Mouse (Mus musculus) midbrain, embryonic 11.5 days (tissue): ENCODE measurements around the gene Ccdc144b. TPM values are rescaled to one million over a fixed set of nuclear protein-coding genes. Genes with fewer than 3 reads are reported as not detected.

Source experiments
- ATAC-seq: fragments of 200-750 bp; cut with Nextera tagmentation; 2 replicates; pipeline ENCODE4 v1.8.0; 2017; ENCODE audit warnings: moderate TSS enrichment, moderate library complexity; ENCODE audit not compliant: low FRiP score
- DNase-seq: peaks from one replicate; pipeline ENCODE4 v3.0.0; 2015; ENCODE audit warnings: low spot score; ENCODE audit errors: missing footprints
- H3K27ac ChIP-seq: fragments of 300-500 bp; sonication (generic); 2 replicates; pipeline ENCODE4 v1.5.1; 2014; ENCODE audit warnings: low read depth, low read length
- H3K27me3 ChIP-seq: fragments of 300-500 bp; sonication (generic); 2 replicates; pipeline ENCODE4 v1.6.1; 2014; ENCODE audit warnings: mild to moderate bottlenecking, low read length, moderate library complexity, mixed read lengths; ENCODE audit not compliant: control insufficient read depth, insufficient read depth
- H3K36me3 ChIP-seq: fragments of 300-500 bp; sonication (generic); 2 replicates; pipeline ENCODE4 v1.6.1; 2014; ENCODE audit warnings: mild to moderate bottlenecking, low read length, moderate library complexity, mixed read lengths; ENCODE audit not compliant: control insufficient read depth, insufficient read depth
- H3K4me1 ChIP-seq: fragments of 300-500 bp; sonication (generic); 2 replicates; pipeline ENCODE4 v1.6.1; 2014; ENCODE audit warnings: low read length; ENCODE audit not compliant: control insufficient read depth, insufficient read depth
- H3K4me2 ChIP-seq: fragments of 300-500 bp; sonication (generic); 2 replicates; pipeline ENCODE4 v1.6.1; 2014; ENCODE audit warnings: mild to moderate bottlenecking, moderate library complexity
- H3K4me3 ChIP-seq: fragments of 300-500 bp; sonication (generic); 2 replicates; pipeline ENCODE4 v1.5.1; 2014; ENCODE audit warnings: low read depth, low read length
- H3K9ac ChIP-seq: fragments of 300-500 bp; sonication (generic); 2 replicates; pipeline ENCODE4 v1.6.1; 2014; ENCODE audit warnings: low read length
- H3K9me3 ChIP-seq: fragments of 300-500 bp; sonication (generic); 2 replicates; pipeline ENCODE4 v1.6.1; 2016; ENCODE audit warnings: low read length; ENCODE audit not compliant: control insufficient read depth
- WGBS: fragments of 180-500 bp; shearing (Covaris S2); extraction: QIAGEN DNeasy Blood & Tissue Kit; methylation state at CpG from one replicate; pipeline ENCODE4 v1.1.7; 2014; 5-methylcytosine and 5-hydroxymethylcytosine counted together
- polyA plus RNA-seq: library from polyadenylated mRNA; unstranded; fragments of >200 nt; fragmentation: Nextera tagmentation; extraction: Ambion mirVana; gene quantifications from 2 replicates; pipeline ENCODE4 v1.2.1, GENCODE M21; 2014

The Ccdc144b gene
- polyA plus RNA-seq, 1 experiment from 2014 or later, result not detected

DNA sequence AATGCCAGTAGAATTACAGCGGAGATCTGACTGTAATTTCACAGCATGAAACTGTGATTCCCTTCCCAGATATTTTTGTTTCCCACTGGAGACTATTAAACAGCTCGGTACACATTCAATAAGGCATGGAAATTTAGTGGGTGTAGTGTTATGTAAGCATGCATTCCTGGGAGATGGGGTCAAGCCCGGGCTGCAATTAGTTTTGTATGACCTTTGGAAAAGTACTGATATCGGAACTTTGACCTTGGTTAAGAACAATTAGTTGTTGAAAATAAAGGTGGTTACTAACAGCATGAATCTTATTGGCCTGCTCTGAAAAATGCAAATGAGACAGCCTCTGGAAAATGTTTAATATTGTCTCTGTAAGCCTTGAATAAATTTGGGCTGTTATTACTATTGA lies 82.9 kb downstream of the Ccdc144b start:
- ATAC-seq, result no peak
- Histone ChIP-seq H3K9ac (no peak overlapping the region), H3K36me3 (peaks cover 2% of the 10 kb centered on the region; the same call in 1 of the 2 replicates)

DNA sequence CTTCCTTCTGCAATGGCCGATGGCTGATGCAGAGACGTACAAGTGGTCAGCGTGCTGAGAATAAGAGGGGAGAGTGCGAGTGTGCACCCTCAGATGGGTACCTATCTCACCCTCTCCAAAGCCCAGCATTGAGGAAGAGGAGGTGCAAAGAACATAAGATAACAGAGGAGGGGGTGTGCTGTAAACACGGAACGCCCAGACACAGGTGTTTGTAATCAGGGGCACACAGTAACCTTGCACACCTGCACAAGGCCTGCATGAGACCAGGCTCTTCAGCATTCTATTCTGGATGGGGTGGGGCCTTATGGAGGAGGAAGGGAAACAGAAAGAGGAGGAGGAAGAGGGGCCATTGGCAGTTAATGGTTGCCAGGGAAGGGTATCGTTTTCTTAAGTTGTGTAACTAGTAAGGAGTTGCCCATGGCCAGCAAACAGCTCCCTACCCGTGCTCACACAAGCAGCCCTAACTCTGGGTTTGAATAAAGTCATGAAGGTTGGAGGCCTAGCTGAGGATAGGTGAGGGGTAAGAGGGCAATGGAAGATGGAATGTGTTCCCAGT lies 85.9 kb downstream of the Ccdc144b start:
- Histone ChIP-seq H3K4me2 (no peak overlapping the region), H3K9ac (no peak overlapping the region), H3K36me3 (peaks cover 4% of the 10 kb centered on the region; the same call in 1 of the 2 replicates), H3K9me3 (no peaks in the 10 kb centered on the region), H3K27ac (no peak overlapping the region), H3K4me3 (no peak overlapping the region), H3K27me3 (no peaks in the 10 kb centered on the region), H3K4me1 (no peaks in the 10 kb centered on the region)
- ATAC-seq, result no peak
- WGBS, result 94% methylated on average over 8 of the region's 8 CpGs
- no peak for DNase-seq

More for the DNA sequence above, 82.9 kb downstream of the Ccdc144b start:
- 95% methylated on average over 4 of the region's 4 CpGs for WGBS
- no peaks in the 10 kb centered on the region for H3K9me3 ChIP-seq
- no peak overlapping the region for H3K4me2 ChIP-seq
- no peak overlapping the region for H3K4me3 ChIP-seq
- no peaks in the 10 kb centered on the region for H3K27me3 ChIP-seq
- H3K4me1 ChIP-seq, result no peaks in the 10 kb centered on the region
- no peak for DNase-seq
- H3K27ac ChIP-seq, result no peak overlapping the region

DNA sequence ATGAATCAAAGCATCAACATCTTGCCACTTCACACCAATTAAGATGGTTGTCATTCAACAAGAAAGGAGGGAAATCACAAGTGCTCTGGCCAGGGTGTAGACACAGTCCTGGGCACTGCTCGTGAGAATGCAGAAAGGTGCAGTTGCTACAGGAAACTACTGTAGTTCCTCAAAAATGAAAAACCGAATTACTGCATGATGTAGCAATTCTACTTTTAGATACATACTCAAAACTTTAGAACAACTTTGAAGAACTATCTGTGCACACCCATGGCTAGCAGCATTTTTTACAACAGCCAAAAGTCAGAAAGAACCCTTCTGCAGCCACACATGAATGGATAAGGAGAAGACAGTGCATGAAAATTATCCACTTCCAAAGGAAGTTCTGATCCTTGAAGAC lies 86.9 kb downstream of the Ccdc144b start:
- Histone ChIP-seq H3K4me2 (no peak overlapping the region), H3K4me1 (no peaks in the 10 kb centered on the region), H3K27ac (no peak overlapping the region), H3K27me3 (no peaks in the 10 kb centered on the region), H3K36me3 (peaks cover 4% of the 10 kb centered on the region; the same call in 1 of the 2 replicates), H3K4me3 (no peak overlapping the region), H3K9ac (no peak overlapping the region), H3K9me3 (no peaks in the 10 kb centered on the region)
- no peak for ATAC-seq
- DNase-seq, result no peak
- WGBS, result 87% methylated on average over 2 of the region's 2 CpGs

DNA sequence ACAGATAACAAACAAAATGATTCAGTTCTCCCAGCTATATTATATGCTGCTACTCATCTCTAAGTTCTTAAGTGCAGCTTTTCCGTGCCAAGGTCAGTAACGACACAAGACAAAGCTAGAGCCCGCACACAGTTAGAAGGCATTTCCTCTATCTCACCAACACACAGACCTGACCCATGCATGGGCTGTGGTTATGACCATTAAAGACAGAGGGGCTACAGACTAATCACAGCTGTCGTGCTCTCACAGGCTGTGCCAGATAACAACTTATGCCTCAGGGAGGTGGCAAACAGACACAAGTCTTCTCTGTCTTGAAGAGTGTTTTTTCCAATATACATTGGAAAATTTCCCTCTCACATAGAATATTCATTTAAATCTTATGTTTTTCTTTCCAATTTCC lies 88.4 kb downstream of the Ccdc144b start:
- no peak for DNase-seq
- Histone ChIP-seq H3K4me1 (no peaks in the 10 kb centered on the region), H3K36me3 (peaks cover 4% of the 10 kb centered on the region; the same call in 1 of the 2 replicates), H3K4me3 (no peak overlapping the region), H3K9ac (no peak overlapping the region), H3K9me3 (no peaks in the 10 kb centered on the region), H3K4me2 (no peak overlapping the region), H3K27me3 (no peaks in the 10 kb centered on the region), H3K27ac (no peak overlapping the region)
- 91% methylated on average over 4 of the region's 4 CpGs for WGBS
- no peak for ATAC-seq

DNA sequence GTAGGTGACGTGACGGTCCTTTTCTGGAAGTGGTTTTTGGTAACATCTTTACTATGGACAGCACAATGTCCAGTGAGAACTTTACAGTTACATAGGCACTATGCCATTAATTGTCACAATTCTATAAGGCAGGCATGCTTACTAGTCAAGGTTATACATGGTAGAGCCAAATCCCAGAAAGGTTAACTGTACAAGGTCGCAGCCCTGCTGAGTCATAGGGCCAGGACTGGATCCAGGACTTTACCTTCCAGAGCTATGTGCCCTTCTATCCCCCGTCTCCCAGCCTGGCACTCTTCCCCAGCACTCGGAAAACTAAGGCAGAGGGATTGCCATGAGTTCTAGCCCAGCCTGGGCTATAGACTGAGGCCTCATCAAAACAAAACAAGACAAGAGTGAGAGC lies 89.4 kb downstream of the Ccdc144b start:
- Histone ChIP-seq H3K4me1 (no peaks in the 10 kb centered on the region), H3K27me3 (no peaks in the 10 kb centered on the region), H3K27ac (no peak overlapping the region), H3K4me3 (no peak overlapping the region), H3K4me2 (no peak overlapping the region), H3K9ac (no peak overlapping the region), H3K9me3 (no peaks in the 10 kb centered on the region), H3K36me3 (peaks cover 4% of the 10 kb centered on the region; the same call in 1 of the 2 replicates)
- DNase-seq (no peak), ATAC-seq (no peak)
- 92% methylated on average over 5 of the region's 5 CpGs for WGBS

DNA sequence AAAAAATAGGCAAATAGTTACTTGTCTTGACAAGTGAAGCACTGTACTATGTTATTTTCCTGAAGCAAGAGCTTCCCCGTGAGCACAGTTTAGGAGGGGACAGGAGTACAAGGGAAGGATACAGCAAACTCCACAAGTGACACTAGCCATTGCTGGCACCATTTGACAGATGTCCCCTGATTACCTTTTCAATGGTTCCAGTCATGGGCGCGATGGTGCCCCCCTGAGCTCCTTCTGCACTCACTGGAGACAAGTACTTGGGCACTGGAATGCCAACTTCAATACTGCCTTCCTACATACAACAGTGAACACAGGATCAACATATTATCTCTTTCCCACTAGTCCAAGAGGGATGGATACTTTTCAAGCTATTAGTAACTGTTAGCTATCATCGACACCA lies 89.9 kb downstream of the Ccdc144b start:
- DNase-seq, result no peak
- 91% methylated on average over 4 of the region's 4 CpGs for WGBS
- Histone ChIP-seq H3K9me3 (no peaks in the 10 kb centered on the region), H3K9ac (no peak overlapping the region), H3K4me1 (no peaks in the 10 kb centered on the region), H3K27ac (no peak overlapping the region), H3K27me3 (no peaks in the 10 kb centered on the region), H3K36me3 (peaks cover 4% of the 10 kb centered on the region; the same call in 1 of the 2 replicates), H3K4me3 (no peak overlapping the region), H3K4me2 (no peak overlapping the region)
- no peak for ATAC-seq

DNA sequence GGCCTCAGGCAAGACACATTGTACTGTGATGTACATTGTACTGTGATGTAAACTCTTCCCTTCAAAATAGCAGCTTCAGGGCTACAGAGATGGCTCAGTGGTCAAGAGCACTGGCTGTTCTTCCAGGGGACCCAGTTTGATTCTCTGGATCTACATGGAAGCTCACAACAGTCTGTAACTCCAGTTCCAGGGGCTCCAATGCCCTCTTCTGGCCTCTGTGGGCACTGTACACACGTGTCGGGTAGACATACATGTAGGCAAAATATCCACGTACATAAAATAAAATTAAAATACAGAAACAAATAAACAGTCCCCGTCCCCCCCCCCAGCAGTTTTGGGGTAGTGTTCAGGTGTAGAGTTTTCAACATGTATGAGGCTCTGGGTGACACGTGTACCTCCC lies 90.4 kb downstream of the Ccdc144b start:
- Histone ChIP-seq H3K4me2 (no peak overlapping the region), H3K36me3 (peaks cover 4% of the 10 kb centered on the region; the same call in 1 of the 2 replicates), H3K27ac (no peak overlapping the region), H3K9ac (no peak overlapping the region), H3K4me1 (no peaks in the 10 kb centered on the region), H3K27me3 (no peaks in the 10 kb centered on the region), H3K9me3 (no peaks in the 10 kb centered on the region), H3K4me3 (no peak overlapping the region)
- ATAC-seq (no peak), DNase-seq (no peak)
- 87% methylated on average over 5 of the region's 5 CpGs for WGBS

Other genes starting within 250 kb of the Ccdc144b start
- gene Dcun1d1, start 116.1 kb downstream of the Ccdc144b start, polyA plus RNA-seq, result 101 and 105 TPM in 2 replicates
- gene Mccc1, start 52.9 kb downstream of the Ccdc144b start, polyA plus RNA-seq, result 29.1 and 31.8 TPM in 2 replicates
- gene Acad9, start 12.4 kb upstream of the Ccdc144b start, polyA plus RNA-seq, result 92.8 and 98.0 TPM in 2 replicates
- gene D3Ertd254e, start 97.5 kb upstream of the Ccdc144b start, polyA plus RNA-seq, result 9.3 and 10.6 TPM in 2 replicates
- gene Qrfpr, start 168.8 kb upstream of the Ccdc144b start, polyA plus RNA-seq, result not detected in 2 replicates